Mouse (Mus musculus) midbrain, embryonic 11.5 days (tissue): ENCODE results near the gene Asic3. TPM values are rescaled to one million over a fixed set of nuclear protein-coding genes. Genes with fewer than 3 reads are reported as not detected.
"Not testable (repeated sequence)": the region's sequence is repeated elsewhere in the genome, so short reads cannot be mapped to it uniquely, and the experiment has no call there.

Source experiments
- ATAC-seq: fragments of 200-750 bp; cut with Nextera tagmentation; 2 replicates; pipeline ENCODE4 v1.8.0; 2017; ENCODE audit warnings: moderate TSS enrichment, moderate library complexity; ENCODE audit not compliant: low FRiP score
- DNase-seq: peaks from one replicate; pipeline ENCODE4 v3.0.0; 2015; ENCODE audit warnings: low spot score; ENCODE audit errors: missing footprints
- H3K27ac ChIP-seq: fragments of 300-500 bp; sonication (generic); 2 replicates; pipeline ENCODE4 v1.5.1; 2014; ENCODE audit warnings: low read depth, low read length
- H3K27me3 ChIP-seq: fragments of 300-500 bp; sonication (generic); 2 replicates; pipeline ENCODE4 v1.6.1; 2014; ENCODE audit warnings: mild to moderate bottlenecking, low read length, moderate library complexity, mixed read lengths; ENCODE audit not compliant: control insufficient read depth, insufficient read depth
- H3K36me3 ChIP-seq: fragments of 300-500 bp; sonication (generic); 2 replicates; pipeline ENCODE4 v1.6.1; 2014; ENCODE audit warnings: mild to moderate bottlenecking, low read length, moderate library complexity, mixed read lengths; ENCODE audit not compliant: control insufficient read depth, insufficient read depth
- H3K4me1 ChIP-seq: fragments of 300-500 bp; sonication (generic); 2 replicates; pipeline ENCODE4 v1.6.1; 2014; ENCODE audit warnings: low read length; ENCODE audit not compliant: control insufficient read depth, insufficient read depth
- H3K4me2 ChIP-seq: fragments of 300-500 bp; sonication (generic); 2 replicates; pipeline ENCODE4 v1.6.1; 2014; ENCODE audit warnings: mild to moderate bottlenecking, moderate library complexity
- H3K4me3 ChIP-seq: fragments of 300-500 bp; sonication (generic); 2 replicates; pipeline ENCODE4 v1.5.1; 2014; ENCODE audit warnings: low read depth, low read length
- H3K9ac ChIP-seq: fragments of 300-500 bp; sonication (generic); 2 replicates; pipeline ENCODE4 v1.6.1; 2014; ENCODE audit warnings: low read length
- H3K9me3 ChIP-seq: fragments of 300-500 bp; sonication (generic); 2 replicates; pipeline ENCODE4 v1.6.1; 2016; ENCODE audit warnings: low read length; ENCODE audit not compliant: control insufficient read depth
- WGBS: fragments of 180-500 bp; shearing (Covaris S2); extraction: QIAGEN DNeasy Blood & Tissue Kit; methylation state at CpG from one replicate; pipeline ENCODE4 v1.1.7; 2014; 5-methylcytosine and 5-hydroxymethylcytosine counted together
- polyA plus RNA-seq: library from polyadenylated mRNA; unstranded; fragments of >200 nt; fragmentation: Nextera tagmentation; extraction: Ambion mirVana; gene quantifications from 2 replicates; pipeline ENCODE4 v1.2.1, GENCODE M21; 2014

The Asic3 gene
- polyA plus RNA-seq, 1 experiment from 2014 or later: 0.30 TPM

DNA sequence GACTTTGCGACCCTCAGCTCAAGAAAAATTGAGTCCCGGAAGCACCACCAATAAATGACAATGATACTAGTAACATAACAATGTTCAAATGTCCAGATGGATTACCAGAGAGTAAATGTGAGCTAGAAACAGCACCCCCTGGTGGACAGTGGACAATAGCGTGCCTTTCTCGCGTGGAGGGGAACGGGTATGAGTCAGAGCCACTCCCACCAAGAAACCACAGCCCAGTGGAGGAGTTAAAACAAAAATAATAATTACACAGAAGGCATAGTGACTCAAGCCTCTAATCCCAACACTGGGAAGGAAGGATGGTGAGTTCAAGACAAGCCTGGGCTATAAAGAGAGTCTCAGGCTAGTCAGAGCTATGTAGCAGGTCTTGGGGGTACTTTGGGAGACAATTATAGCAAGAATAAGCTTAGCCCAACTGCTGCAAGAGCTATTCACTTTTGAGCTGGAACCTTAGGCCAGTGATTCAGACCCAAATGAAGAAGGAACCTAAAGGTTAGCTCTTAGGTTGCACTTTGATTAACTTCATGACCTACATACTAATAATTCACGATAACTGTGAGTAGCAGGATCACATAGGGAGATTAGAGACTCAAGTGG, 19.7 kb upstream of the Asic3 start, which contains the start of gene Abcb8:
Gene Abcb8, plus strand, starts transcription at position 272 of the 606 bp plus-strand sequence.
- peaks cover 8% of the 10 kb centered on the region; the same call in 1 of the 2 replicates for H3K4me1 ChIP-seq
- H3K27ac ChIP-seq: peak within 1 kb of the TSS; percentile 22; the same call in 1 of the 2 replicates
- ATAC-seq (no peak), DNase-seq (peak; percentile 95)
- H3K4me3 ChIP-seq: peak within 1 kb of the TSS; percentile 55
- H3K9ac ChIP-seq: peak within 1 kb of the TSS; percentile 66
- H3K36me3 ChIP-seq: no peaks in the 10 kb centered on the region
- WGBS: 20% methylated on average over 7 of the region's 7 CpGs
- H3K4me2 ChIP-seq: peak within 1 kb of the TSS; percentile 45
- H3K27me3 ChIP-seq: peaks cover 7% of the 10 kb centered on the region; the same call in 1 of the 2 replicates
- no peaks in the 10 kb centered on the region for H3K9me3 ChIP-seq

DNA sequence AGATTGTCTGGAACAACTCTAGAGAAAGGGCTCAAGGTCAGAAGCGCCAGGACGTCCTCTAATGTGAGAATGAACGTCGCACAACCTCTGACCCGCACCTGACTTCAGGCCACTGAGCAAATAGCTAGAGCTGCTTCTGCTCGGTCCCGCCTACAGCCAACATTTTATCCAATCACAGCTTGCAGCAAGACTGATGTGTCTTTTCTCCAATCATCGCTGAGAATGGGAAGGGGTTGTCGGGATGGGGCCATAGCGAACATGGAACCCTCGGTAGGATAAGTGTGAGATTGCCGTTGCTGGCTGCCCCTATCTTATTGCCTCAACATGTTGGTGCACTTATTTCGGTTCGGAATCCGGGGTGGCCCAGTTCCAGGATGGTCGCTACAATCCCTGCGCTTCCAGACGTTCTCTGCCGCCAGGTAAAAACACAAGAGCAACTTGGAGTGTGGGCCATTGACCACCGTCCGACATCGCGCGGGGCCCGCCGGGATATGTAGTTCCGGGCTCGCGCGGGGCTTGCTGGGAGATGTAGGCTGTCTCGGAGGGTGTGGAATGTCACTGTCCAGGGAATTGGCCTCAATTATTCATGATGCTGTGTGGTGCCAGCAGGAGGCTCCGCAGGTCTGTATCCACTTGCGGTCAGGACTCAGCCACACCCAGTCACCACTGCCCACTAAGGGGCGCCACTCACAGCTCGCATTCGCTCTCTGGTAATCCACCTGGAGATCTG, 18.9 kb upstream of the Asic3 start:
- peak overlapping the region; percentile 55 for H3K4me3 ChIP-seq
- peak overlapping the region; percentile 66 for H3K9ac ChIP-seq
- ATAC-seq: peak; percentile 97
- H3K27me3 ChIP-seq: no peaks in the 10 kb centered on the region
- DNase-seq: peak; percentile 100
- H3K27ac ChIP-seq: peak overlapping the region; percentile 22; the same call in 1 of the 2 replicates
- H3K4me2 ChIP-seq: peak overlapping the region; percentile 45
- H3K4me1 ChIP-seq: peaks cover 7% of the 10 kb centered on the region; the same call in 1 of the 2 replicates
- H3K36me3 ChIP-seq: no peaks in the 10 kb centered on the region
- no peaks in the 10 kb centered on the region for H3K9me3 ChIP-seq
- WGBS: 2% methylated on average over 36 of the region's 36 CpGs

DNA sequence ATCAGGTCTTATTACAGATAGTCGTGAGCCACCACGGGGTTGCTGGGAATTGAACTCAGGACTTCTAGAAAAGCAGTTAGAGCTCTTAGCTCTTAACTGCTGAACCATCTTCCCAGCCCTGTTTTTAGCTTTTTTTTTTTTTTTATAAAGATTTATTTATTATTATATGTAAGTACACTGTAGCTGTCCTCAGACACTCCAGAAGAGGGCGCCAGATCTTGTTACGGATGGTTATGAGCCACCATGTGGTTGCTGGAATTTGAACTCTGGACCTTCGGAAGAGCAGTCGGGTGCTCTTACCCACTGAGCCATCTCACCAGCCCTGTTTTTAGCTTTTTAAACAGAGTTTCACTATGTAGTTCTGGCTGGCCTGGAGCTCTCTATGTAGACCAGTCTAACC, 16.9 kb upstream of the Asic3 start:
- H3K4me1 ChIP-seq, ATAC-seq, H3K4me3 ChIP-seq, H3K9me3 ChIP-seq, H3K9ac ChIP-seq, H3K36me3 ChIP-seq, H3K4me2 ChIP-seq, DNase-seq, H3K27ac ChIP-seq, H3K27me3 ChIP-seq: not testable (repeated sequence)
- 88% methylated on average over 6 of the region's 6 CpGs for WGBS

DNA sequence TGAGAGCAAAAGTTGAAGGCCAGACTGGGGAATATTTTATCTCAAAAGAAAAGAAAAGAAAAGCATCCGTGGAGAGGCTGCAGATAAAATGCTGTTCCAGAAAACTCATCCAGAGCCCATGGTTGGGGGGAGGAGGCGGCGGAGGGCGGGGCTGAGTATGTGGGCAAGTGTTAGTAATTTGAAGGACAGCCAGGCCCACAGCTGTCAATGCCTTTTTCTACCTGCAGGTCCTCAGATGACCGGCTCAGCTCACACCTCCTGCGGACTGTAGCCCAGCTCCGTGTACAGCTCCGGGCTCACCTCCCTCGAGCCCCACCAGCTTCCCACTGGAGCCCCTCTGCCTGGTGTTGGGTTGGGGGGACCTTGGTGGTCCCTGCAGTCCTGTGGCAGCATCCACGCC, 13.5 kb upstream of the Asic3 start:
- no peak for DNase-seq

DNA sequence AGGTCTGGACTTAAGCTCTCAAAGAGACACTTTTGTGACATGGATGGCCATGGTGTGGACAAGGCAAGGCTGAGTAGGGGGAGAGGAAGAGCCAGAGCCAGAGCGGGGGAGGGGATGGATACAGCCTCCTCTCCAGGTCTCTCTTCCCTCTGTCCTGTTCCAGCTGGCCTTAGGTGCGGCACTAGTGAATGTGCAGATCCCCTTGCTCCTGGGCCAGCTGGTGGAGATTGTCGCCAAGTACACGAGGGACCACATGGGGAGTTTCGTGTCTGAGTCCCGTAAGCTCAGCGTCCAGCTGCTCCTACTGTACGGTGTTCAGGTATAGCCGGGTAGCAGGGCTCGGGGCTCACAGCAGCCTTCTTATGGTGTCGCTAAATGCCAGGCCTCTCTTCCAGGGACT, 12.8 kb upstream of the Asic3 start:
- DNase-seq: no peak
- no peak overlapping the region for H3K9ac ChIP-seq
- no peaks in the 10 kb centered on the region for H3K27me3 ChIP-seq
- no peak for ATAC-seq
- H3K27ac ChIP-seq: no peak overlapping the region
- WGBS: 88% methylated on average over 11 of the region's 11 CpGs
- no peaks in the 10 kb centered on the region for H3K4me1 ChIP-seq
- no peak overlapping the region for H3K4me2 ChIP-seq
- no peaks in the 10 kb centered on the region for H3K9me3 ChIP-seq
- 0 out of 2 replicates have a peak, but pooled peaks cover 2% of the 10 kb centered on the region for H3K36me3 ChIP-seq
- no peak overlapping the region for H3K4me3 ChIP-seq

More for the DNA sequence above, 13.5 kb upstream of the Asic3 start:
- no peaks in the 10 kb centered on the region for H3K9me3 ChIP-seq
- no peak overlapping the region for H3K27ac ChIP-seq
- H3K4me3 ChIP-seq: no peak overlapping the region
- WGBS: 87% methylated on average over 10 of the region's 10 CpGs
- no peak for ATAC-seq
- H3K36me3 ChIP-seq: 0 out of 2 replicates have a peak, but pooled peaks cover 2% of the 10 kb centered on the region
- peaks cover 2% of the 10 kb centered on the region; the same call in 1 of the 2 replicates for H3K4me1 ChIP-seq
- H3K27me3 ChIP-seq: no peaks in the 10 kb centered on the region
- H3K4me2 ChIP-seq: no peak overlapping the region
- no peak overlapping the region for H3K9ac ChIP-seq

DNA sequence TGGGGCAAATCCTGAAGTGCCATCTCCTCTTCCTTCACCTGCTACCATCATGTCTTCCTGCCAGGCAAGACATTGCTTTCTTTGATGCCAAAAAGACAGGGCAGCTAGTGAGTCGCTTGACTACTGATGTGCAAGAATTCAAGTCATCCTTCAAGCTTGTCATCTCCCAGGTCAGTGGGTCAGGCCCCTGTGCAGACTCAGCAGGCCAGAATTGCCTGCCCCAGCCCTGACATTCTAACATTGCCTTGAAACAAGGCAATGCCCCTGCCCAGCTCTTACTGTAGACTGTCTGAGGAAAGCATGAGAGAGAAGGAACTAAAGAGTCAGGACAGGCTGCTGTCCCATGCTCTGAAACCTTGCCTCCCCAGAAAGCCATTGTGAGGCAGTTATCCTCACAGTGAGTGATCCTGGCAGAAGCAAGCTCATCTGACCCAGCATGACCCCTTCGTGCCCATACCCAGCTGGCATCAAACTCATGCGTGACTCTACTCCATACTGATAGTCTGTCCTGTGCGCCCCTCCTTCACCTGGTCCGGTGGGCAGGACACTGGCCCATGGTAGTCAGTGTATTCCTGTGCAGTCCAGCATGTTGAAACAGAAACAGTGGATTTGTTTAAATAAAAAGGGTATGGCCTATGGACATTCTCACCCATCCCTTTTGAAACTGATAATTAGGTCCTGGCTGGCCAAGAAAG, 12.1 kb upstream of the Asic3 start:
- DNase-seq (no peak), ATAC-seq (no peak)
- H3K4me3 ChIP-seq: no peak overlapping the region
- no peak overlapping the region for H3K9ac ChIP-seq
- peaks cover 4% of the 10 kb centered on the region; the same call in 1 of the 2 replicates for H3K36me3 ChIP-seq
- no peak overlapping the region for H3K27ac ChIP-seq
- H3K4me2 ChIP-seq: no peak overlapping the region
- H3K9me3 ChIP-seq: no peaks in the 10 kb centered on the region
- 93% methylated on average over 5 of the region's 5 CpGs for WGBS
- H3K4me1 ChIP-seq: no peaks in the 10 kb centered on the region
- H3K27me3 ChIP-seq: no peaks in the 10 kb centered on the region

DNA sequence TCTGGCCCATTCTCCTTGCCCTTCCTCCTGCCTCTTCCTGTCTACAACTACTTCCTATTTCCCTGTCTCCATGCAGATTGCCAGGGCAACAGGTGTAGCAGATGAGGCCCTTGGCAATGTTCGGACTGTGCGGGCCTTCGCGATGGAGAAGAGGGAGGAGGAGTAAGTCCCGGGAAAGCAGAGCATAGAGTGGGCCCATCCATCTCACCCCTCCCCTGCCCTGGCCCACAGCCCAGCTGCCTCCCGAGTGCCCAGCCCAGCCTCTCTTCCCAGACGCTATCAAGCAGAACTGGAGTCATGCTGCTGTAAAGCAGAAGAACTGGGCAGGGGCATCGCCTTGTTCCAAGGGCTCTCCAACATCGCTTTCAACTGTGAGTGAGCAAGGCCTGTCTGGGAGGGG, 11.2 kb upstream of the Asic3 start:
- no peak overlapping the region for H3K4me2 ChIP-seq
- WGBS: 89% methylated on average over 9 of the region's 9 CpGs
- no peak for DNase-seq
- ATAC-seq: no peak
- H3K4me3 ChIP-seq: no peak overlapping the region
- no peaks in the 10 kb centered on the region for H3K4me1 ChIP-seq
- no peak overlapping the region for H3K27ac ChIP-seq
- H3K9me3 ChIP-seq: no peaks in the 10 kb centered on the region
- H3K36me3 ChIP-seq: peaks cover 4% of the 10 kb centered on the region; the same call in 1 of the 2 replicates
- no peak overlapping the region for H3K9ac ChIP-seq
- no peaks in the 10 kb centered on the region for H3K27me3 ChIP-seq

DNA sequence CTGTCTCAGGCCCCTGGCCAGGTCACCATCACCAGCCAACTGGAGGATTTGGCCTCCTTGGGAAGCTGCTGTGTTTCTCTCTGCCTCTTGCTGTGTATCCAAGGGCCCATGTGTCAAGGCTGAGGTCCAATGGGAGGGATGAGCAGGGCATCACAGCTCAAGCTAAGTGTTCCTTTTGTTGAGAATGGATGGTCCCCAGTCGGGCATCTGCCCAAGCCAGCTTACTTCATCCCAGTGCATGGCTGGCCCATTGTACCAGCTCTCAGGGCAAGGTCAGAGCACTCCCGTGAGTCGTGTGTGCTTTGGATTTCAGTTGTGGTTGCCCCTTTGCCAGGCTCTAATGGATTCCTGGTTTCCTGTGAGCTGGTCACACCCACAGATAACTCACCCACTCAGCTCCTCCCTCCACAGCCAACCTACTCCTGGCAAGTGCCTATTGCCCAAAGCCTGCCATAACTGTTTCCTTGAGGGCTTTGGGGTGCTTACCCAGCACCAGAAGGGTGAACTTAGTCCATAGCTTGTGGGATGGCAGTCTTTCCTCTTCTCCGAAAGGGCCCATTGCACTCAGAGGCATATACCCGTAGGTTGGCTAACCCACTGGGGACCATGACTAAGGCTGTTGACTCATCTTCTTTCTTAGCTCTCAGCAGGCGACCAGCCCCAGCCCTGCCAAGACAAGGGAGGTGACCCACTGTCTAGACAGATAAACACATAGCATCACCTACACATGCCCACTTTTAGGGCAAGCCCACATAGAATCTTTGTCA, 8.4 kb upstream of the Asic3 start:
- Histone ChIP-seq H3K9me3 (no peaks in the 10 kb centered on the region), H3K9ac (no peak overlapping the region), H3K4me1 (no peaks in the 10 kb centered on the region), H3K36me3 (peaks cover 4% of the 10 kb centered on the region; the same call in 1 of the 2 replicates), H3K4me3 (no peak overlapping the region), H3K4me2 (no peak overlapping the region), H3K27ac (no peak overlapping the region), H3K27me3 (no peaks in the 10 kb centered on the region)
- DNase-seq (no peak), ATAC-seq (no peak)
- 81% methylated on average over 6 of the region's 6 CpGs for WGBS
